Mouse (Mus musculus) NIH3T3 (cell line): ENCODE measurements around the gene Gm44502.
"Not testable (repeated sequence)": the region's sequence is repeated elsewhere in the genome, so short reads cannot be mapped to it uniquely, and the experiment has no call there.

Source experiments
- DNase-seq: peaks from one replicate; pipeline ENCODE4 v3.0.0-alpha.2; 2012; ENCODE audit warnings: low read depth

The Gm44502 gene

GRCm38 (mm10) chr15:89453865-89454478 lies 24.5 kb upstream of the Gm44502 start, which contains the start of gene Mapk8ip2:
Gene Mapk8ip2, plus strand, starts transcription at chr15:89453913.
- DNase-seq = no peak

DNA sequence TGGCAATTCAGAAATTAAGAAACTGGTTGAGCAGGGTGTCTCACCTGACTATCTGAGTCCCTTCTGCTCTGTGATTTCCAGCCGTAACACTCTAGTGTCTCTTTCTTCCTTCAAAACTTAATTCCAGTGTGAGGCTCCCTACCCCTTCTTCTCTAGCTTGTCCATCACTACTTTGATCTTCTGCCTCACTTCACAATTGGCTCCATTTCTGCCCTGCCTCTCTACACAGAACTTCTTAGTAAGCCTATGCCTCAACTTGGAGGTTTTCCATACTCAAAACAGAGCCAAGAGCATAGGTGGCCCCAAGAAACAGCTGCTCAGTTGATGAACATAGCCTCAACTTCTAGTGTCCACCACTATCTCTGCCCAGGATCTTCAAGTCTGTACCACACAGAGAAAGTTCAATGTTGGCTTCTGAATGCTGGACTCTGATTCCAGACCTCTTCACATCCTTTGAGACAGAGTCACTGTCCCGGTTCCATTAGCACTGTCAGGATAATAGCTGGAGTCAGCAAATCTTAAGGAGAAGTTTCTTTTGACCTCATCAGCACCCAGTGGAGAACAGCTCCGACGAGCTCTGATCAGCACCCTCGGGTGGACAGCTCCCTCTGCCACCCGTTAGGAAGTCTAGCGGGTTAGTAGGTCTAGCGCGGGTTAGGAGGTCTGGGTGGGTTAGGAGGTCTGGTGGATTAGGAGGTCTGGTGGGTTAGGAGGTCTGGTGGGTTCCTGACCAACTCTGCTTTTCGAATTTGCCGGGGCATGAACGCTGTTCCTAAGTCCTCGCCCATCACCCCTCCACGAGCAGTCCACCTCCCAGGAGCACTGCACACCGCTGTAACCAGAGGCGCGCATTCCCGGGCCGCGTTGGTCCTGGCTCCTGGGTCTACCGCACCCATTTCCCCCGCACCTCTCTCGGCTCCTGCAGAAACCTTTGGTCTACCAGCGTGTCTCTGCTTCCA lies 23.7 kb upstream of the Gm44502 start:
- peak; percentile 60 for DNase-seq

DNA sequence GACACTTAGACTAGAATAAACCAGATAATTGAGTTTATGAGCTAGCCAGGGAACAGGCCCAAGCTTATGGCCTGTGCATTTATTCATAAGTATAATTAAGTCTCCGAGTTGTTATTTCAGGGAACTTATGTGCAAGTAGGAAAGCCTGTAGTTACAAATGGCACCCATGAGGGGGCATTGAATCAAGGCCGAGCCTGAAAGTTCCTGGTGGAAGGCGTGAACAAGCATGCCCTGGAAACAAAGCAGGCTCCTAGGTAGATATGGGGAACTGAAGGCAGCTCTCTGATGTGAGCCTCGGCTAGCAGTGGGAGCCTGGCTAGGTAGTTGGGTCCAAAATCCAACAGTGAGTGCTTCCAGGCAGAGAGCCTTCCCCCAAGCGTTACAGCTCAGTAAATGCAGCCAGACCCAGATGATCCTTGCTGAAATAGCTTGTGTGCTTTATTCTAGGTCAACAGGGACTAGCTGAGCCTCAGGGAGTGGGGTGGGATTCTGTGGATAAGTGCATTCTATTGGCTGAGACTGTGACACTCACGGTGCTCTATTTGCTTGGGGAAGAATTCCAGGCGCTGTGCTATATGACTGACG lies 13.1 kb upstream of the Gm44502 start:
- peak; percentile 56 for DNase-seq

- no peak for DNase-seq
Measured at GRCm38 (mm10) chr15:89435878-89436277, 6.4 kb upstream of the Gm44502 start.

- no peak for DNase-seq
Measured at GRCm38 (mm10) chr15:89434136-89434535, 4.6 kb upstream of the Gm44502 start.

GRCm38 (mm10) chr15:89432946-89433345 lies 3.5 kb upstream of the Gm44502 start:
- no peak for DNase-seq

DNA sequence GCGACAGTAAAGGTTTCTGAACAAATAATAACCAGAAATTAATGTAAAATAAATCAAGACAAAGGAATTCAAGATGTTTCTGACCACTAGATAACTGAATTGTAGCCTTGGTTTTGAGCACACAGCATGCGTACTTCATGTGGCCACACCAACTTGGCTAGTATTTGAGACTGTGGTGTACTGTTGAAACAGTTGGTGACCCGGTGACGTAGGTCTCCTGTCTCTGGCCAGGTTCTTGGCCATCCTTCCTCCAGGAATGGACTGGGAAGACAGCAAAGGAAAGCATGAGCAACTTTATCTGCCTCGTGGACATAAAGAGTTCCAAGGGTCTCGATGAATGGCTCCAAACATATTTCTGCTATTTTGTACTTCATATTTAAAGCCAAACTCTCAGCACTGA lies 2.3 kb upstream of the Gm44502 start:
- no peak for DNase-seq

GRCm38 (mm10) chr15:89431271-89431670 lies 1.8 kb upstream of the Gm44502 start:
- no peak for DNase-seq

DNA sequence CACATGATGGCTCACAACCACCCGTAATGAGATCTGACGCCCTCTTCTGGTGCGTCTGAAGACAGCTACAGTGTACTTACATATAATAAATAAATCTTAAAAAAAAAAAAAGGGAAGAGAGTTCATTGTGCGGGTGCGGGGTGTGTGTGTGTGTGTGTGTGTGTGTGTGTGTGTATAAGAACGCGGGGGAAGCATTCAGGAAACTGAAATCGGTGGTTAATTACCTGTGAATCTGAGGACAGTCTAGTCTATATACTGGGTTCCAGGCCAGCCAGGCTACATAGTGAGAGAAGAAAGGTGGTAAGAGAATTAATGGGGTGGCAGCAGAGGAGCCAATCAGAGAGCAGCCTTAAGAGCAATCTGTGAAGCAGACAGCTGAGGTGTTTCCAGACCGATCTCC lies 1.3 kb upstream of the Gm44502 start:
- DNase-seq = not testable (repeated sequence)

DNA sequence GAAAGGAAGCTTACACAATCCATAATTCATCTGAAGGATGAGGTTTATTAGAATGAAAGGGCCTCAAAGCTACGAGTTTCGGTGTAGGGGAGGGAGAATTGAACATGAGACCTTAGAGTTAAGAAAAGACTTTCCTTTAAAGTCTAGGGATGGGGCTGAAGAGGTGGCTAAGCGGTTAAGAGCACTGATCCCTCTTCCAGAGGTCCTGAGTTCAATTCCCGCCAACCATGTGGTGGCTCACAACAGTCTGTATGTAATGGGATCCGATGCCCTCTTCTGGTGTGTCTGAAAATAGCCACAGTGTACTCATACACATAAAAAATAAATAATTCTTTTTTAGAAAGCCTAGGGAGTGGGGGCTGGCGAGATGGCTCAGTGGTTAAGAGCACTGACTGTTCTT lies 845 bp upstream of the Gm44502 start:
- DNase-seq = peak; percentile 41

- no peak for DNase-seq
Measured at GRCm38 (mm10) chr15:89428821-89429351, 610 bp downstream of the Gm44502 start.

DNA sequence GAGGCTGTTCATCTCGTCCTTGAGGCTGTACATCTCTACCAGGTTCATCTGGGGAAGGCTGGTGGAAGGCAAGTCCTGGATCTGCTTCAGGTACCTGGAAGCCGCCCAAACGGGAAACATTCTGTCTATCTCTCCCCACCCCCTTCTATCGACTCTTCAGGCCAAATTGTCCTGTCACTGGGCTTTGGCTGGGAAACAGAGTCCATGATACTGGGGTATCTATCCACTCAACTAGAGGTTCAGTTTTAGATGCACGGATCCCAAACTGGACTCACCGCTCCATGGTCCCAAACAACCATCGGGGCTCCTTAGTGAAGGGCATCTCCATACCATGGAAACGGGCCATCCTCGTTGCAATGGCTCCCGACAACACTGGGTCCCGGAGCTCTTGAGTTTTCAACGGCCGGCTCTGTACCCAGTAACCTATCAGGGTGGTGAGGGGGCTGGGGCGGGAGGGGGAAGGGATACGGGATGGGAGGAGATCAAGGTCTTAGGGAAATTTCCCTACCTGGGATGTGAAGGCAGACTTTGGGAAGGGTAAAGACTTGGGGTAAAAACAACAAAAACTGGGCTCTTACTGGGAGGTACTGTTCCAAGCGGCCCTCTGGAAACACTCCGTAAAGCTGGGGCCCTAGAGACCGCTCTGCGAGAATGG lies 1.2 kb downstream of the Gm44502 start:
- DNase-seq = no peak

- no peak for DNase-seq
Measured at GRCm38 (mm10) chr15:89426716-89427115, 2.8 kb downstream of the Gm44502 start.

- no peak for DNase-seq
Measured at GRCm38 (mm10) chr15:89425711-89426121, 3.8 kb downstream of the Gm44502 start, which contains the start of gene Cpt1b. Gene Cpt1b, minus strand, starts transcription at chr15:89425863.

DNA sequence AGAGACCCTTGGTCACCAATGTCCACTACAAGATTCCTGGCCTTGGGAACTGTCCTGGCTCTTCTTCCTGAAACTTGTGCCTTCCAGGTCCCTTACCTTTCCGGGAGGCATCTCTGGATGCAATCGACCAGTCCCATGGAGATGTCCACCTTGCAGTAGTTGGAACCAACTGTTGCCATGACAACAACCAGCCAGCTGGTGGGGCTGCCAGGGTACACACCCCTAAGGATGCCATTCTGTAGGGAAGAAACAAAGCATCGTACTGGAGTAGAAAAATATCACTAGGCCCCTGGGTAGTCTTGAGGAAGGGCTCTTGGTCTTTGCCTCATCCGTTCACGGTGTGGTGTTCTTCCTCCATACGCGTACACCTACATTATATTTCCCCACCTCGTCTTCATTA lies 4.9 kb downstream of the Gm44502 start:
- DNase-seq = no peak

DNA sequence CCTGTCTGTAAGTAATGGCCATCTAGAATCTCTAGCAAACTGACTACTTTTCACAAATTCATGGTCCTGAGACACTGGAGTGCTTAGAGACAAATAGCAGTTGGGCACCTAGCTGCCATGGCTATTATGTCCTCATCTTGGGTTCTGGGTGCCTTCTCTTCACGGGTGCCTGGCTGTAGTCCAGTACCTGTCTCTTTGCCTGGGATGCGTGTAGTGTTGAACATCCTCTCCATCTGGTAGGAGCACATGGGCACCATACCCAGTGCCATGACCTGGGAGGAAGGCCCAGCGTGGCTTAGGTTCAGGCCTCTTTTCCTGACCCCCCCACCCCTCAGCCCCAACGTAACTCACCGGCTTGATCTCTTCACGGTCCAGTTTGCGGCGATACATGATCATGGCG lies 7.6 kb downstream of the Gm44502 start:
- no peak for DNase-seq

GRCm38 (mm10) chr15:89415282-89415681 lies 14.2 kb downstream of the Gm44502 start:
- no peak for DNase-seq

DNA sequence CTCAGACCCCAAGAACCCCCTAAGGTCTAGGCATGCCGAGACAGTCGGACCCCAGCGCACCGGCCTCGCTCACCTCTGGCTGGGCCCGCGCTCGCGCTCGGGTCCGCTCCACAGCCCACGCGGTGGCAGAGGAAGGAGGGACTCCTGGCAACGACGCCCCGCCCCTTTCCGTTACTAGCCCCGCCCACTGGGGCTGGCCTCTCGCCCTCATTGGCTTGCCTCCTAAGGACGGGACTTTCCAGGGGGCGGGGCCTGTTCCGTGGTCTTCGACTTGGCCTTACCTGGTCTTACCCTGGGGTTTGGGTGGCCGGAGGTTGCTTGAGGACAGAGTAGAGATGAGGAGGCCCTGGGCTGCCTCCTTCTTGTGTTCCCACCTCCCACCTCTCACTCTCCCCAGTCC lies 19.4 kb downstream of the Gm44502 start, which contains the start of gene Syce3:
Gene Syce3 (minus strand): TSS at position 386 of the 400 bp plus-strand sequence.
- no peak for DNase-seq

- no peak for DNase-seq
Measured at GRCm38 (mm10) chr15:89406691-89407090, 22.8 kb downstream of the Gm44502 start.

DNA sequence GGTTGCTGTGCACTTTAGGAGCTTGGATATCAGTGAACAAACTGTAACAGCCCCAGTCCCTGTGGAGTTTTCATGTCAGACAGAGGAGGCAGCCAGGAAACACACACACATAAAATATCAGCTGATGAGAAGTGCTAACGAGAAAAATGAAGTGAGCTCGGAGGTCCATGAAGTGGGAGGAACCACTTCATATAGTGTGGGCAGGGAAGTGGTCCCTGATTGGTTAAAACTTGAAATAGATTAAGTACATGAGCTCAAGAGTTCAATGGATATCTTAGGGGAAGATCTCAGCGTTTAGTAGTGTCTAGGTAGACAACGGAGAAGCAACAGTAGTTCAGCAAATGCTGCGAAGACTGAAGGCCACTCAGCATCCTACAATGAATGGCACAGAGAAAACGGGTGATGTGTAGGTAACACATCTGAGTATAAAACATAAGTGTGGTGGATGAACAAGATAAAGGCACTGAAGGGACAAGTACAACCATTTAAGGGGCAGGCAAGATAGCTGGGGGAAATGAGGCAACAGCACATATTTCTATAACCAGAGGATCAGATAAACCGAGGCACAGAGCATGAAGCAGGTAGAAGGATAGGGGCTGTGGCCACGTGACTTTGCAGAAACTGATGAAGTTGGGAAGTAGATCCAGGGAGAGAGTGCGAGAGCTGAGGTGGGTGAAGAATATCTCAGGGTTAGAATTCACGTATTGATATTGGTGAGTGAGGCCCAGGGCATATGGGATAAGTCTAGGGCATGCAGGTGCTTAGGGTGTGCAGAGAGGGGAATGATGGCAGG lies 24.5 kb downstream of the Gm44502 start:
- DNase-seq = no peak

- DNase-seq = no peak
Measured at GRCm38 (mm10) chr15:89402471-89402870, 27.0 kb downstream of the Gm44502 start.
